Mouse (Mus musculus): Measurements from ENCODE around the gene Tigd2. TPM values are rescaled to one million over a fixed set of nuclear protein-coding genes. Genes with fewer than 3 reads are reported as not detected.

Gene Tigd2
- polyA plus RNA-seq, 1 experiment from 2014 or later, result 3.5 TPM

Other genes starting within 250 kb of the Tigd2 start
- 0.67 and 0.75 TPM in 2 replicates for gene Fam13a, start 184.3 kb upstream of the Tigd2 start, polyA plus RNA-seq (2015; fragmentation: Nextera tagmentation; extraction: Ambion mirVana)
- 0.07 and 0.09 TPM in 2 replicates for gene Gprin3, start 217.4 kb downstream of the Tigd2 start, polyA plus RNA-seq (2015; fragmentation: Nextera tagmentation; extraction: Ambion mirVana)